Mouse (Mus musculus) lung, adult 2 months (tissue): ENCODE results near the gene 2010111I01Rik. TPM values are rescaled to one million over a fixed set of nuclear protein-coding genes. Genes with fewer than 3 reads are reported as not detected.
A peak's percentile ranks its signal among the peaks of the same experiment; 100 is the strongest.

Source experiments
- DNase-seq: peaks from one replicate; pipeline ENCODE4 v3.0.0; 2022
- H3K4me1 ChIP-seq: fragments of 200-500 bp; 2 replicates; pipeline ENCODE4 v1.6.1; 2011; ENCODE audit warnings: low read length; ENCODE audit not compliant: control insufficient read depth, insufficient read depth
- H3K4me3 ChIP-seq: fragments of 200-500 bp; replicated peaks from 2 replicates; pipeline ENCODE3; 2011; ENCODE audit warnings: low read depth, mild to moderate bottlenecking, control low read depth, low read length; ENCODE audit errors: extremely low read depth
- CTCF ChIP-seq: fragments of 200-500 bp; IDR thresholded peaks from 2 replicates; pipeline ENCODE4 v1.5.1; 2011; ENCODE audit warnings: mild to moderate bottlenecking, low read length, control low read depth; ENCODE audit not compliant: insufficient read depth
- POLR2A ChIP-seq: fragments of 200-500 bp; IDR thresholded peaks from 2 replicates; pipeline ENCODE4 v1.6.1; 2011; ENCODE audit warnings: low read depth, mild to moderate bottlenecking, control low read depth, low read length, borderline replicate concordance; ENCODE audit errors: extremely low read depth
- WGBS: fragments of 180-500 bp; shearing (Covaris S2); methylation state at CpG from one replicate; pipeline ENCODE4 v1.1.7; 2018; 5-methylcytosine and 5-hydroxymethylcytosine counted together
- polyA plus RNA-seq: library from polyadenylated mRNA; depleted of rRNA; stranded (reverse); fragments of >200 nt; gene quantifications from 2 replicates; pipeline ENCODE4 v1.2.3, GENCODE M21; 2012

2010111I01Rik gene
- polyA plus RNA-seq, 1 experiment, result 143 TPM

DNA sequence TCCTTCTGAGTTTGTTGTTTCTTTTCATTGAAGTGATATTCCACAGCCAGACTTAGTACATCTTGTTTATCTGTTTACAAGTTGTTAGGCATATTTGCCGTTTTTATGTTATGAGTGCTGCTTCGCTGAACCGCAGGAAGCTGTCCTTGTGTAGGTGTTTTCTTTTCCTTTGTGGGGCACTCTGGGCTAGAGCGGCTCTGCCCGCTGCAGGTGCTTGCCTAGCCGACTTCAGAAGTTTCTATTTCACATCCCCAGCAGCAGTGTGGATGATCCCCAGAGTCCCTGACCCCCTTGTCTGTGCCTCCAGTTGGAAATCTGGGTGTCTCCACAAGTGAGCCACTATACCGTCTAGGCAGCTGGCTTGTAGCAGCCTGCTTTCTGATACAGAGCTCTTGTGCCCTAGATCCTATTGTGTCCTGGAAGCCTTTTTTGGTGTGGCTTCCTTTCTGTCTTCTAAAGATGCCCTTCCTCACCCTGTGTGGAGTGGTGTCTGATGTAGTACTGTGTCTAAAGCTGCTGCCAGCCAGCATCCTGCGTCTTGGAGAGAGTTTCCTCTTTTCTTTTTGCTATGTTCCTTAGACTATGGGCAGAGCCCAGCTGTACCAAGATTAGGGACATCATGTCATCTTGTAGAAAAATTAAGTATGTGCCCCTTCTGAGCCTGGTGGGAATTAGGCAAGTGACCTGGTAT lies 285.2 kb downstream of the 2010111I01Rik start:
- H3K4me1 ChIP-seq, result peaks cover 58% of the 10 kb centered on the region
- 19% methylated on average over 8 of the region's 8 CpGs for WGBS
- H3K4me3 ChIP-seq, result no peak overlapping the region
- TF ChIP-seq POLR2A (no peak), CTCF (no peak)
- DNase-seq, result no peak

DNA sequence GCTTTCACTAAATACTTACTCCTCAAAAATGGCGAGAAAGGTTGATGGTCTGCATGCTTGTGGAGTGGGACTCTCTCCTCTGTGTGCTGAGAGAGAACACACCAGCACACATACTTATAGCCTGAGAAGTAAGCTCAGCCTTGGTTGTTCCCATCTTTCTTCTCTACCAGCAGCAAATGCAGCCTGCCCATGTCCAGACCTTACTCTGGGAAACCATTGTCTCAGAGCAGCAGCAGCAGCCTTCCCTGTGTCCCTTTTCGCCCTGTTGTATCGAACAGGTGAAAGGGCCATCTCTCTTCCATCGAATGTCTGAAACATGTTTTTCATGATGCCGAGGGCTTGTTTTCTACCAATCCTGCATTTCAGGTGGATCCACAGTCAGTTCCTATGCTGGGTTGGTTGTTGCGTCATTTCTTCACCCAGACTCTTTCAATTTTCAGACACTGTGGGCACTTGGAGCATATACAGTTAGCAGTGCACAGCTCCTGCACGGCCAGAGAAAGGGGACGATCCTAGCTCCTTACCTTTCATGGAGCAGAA lies 285.8 kb downstream of the 2010111I01Rik start:
- H3K4me3 ChIP-seq, result no peak overlapping the region
- WGBS, result 61% methylated on average over 8 of the region's 8 CpGs
- peaks cover 56% of the 10 kb centered on the region for H3K4me1 ChIP-seq
- TF ChIP-seq POLR2A, result no peak
- no peak for TF ChIP-seq CTCF
- no peak for DNase-seq

GRCm38 (mm10) chr13:63251118-63251889 lies 286.6 kb downstream of the 2010111I01Rik start:
- WGBS, result 39% methylated on average over 12 of the region's 12 CpGs
- no peak for DNase-seq
- peaks cover 61% of the 10 kb centered on the region for H3K4me1 ChIP-seq
- H3K4me3 ChIP-seq, result peak overlapping the region; percentile 14
- TF ChIP-seq POLR2A, result no peak
- TF ChIP-seq CTCF, result no peak

DNA sequence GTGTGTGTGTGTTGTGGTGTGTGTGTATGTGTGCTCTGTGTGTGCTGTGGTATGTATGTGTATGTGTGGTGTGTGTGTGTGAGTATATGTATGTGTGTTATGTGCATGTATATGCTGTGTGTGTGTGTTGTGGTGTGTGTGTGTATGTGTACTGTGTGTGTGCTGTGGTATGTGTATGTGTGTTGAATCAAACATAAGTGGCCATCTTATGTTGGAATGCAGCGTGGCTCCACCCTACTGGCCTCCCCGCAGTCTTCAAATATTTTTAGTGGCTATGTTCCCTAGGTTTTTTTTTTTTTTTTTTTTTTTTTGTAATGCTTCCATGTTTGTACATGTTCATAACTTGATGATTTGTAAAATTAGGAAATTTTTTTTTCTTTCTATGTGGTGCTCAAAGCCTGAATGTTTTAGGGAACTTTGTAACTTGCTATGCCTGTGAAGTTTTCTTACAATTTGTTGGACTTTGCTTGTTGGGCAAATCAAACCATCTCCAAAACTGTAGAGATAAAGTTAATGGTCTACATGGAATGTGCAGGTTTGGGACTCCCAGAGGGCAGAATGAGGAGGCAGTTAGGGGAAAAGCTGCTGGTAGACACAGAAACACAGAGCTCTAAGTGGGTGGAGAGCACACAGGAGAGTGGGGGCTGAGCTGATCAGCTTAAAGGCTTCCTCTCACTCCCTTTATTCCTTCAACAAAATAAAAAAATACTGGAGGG lies 287.8 kb downstream of the 2010111I01Rik start:
- no peak for DNase-seq
- WGBS, result 50% methylated on average over 2 of the region's 2 CpGs
- no peak for TF ChIP-seq POLR2A
- no peak overlapping the region for H3K4me3 ChIP-seq
- peaks cover 58% of the 10 kb centered on the region for H3K4me1 ChIP-seq

DNA sequence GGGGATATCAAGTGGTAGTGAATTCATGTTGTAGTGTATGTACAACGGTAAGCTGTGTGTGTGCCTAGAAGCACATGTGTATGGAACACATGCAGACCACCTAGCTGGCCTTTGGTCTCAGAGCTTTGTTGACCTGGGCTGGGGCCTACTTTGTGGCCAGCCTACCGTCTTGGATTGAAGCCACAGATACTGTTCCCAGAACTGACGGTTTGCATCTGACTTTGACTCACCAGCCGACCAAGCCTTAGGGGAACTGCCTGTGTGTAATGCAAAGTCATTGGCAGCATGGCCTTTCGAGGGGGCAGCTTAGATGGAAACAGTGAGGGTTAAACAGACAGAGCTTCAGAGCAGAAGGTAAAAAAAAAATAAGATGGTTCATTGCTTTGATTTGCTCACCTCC lies 288.5 kb downstream of the 2010111I01Rik start:
- 31% methylated on average over 5 of the region's 5 CpGs for WGBS
- TF ChIP-seq CTCF (no peak), POLR2A (no peak)
- Histone ChIP-seq H3K4me3 (no peak overlapping the region), H3K4me1 (peaks cover 57% of the 10 kb centered on the region)
- DNase-seq, result peak; percentile 14

GRCm38 (mm10) chr13:63253886-63254636 lies 289.4 kb downstream of the 2010111I01Rik start:
- Histone ChIP-seq H3K4me1 (peaks cover 64% of the 10 kb centered on the region), H3K4me3 (no peak overlapping the region)
- 53% methylated on average over 7 of the region's 7 CpGs for WGBS
- TF ChIP-seq CTCF (no peak), POLR2A (no peak)
- DNase-seq, result no peak

GRCm38 (mm10) chr13:63255519-63256011 lies 290.9 kb downstream of the 2010111I01Rik start:
- 28% methylated on average over 5 of the region's 5 CpGs for WGBS
- no peak for DNase-seq
- TF ChIP-seq CTCF (no peak), POLR2A (no peak)
- Histone ChIP-seq H3K4me1 (peaks cover 56% of the 10 kb centered on the region), H3K4me3 (no peak overlapping the region)

- WGBS, result 57% methylated on average over 6 of the region's 6 CpGs
- TF ChIP-seq CTCF (no peak), POLR2A (no peak)
- Histone ChIP-seq H3K4me3 (no peak overlapping the region), H3K4me1 (peaks cover 60% of the 10 kb centered on the region)
- peak; percentile 22 for DNase-seq
Measured at GRCm38 (mm10) chr13:63256146-63256545, 291.5 kb downstream of the 2010111I01Rik start.

DNA sequence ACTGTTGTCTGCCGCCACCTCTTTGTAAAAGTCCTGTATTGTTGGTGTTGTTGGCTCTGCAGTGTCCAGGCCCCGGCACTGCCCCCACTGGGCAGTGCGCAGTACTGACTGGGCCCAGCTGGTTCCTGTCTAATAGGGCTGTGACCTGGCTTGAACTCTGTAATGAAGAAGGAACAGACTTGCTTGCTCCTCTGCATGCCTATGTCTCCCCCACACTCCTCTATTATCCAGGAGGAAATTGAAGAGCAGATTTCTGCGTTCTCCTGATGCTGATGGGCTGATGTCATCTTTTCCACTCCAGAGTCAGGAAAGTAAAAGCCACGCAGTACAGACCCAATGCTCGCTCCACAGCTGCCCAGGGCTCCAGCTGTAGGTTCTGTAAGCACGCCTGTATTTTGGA lies 292.1 kb downstream of the 2010111I01Rik start:
- peaks cover 60% of the 10 kb centered on the region for H3K4me1 ChIP-seq
- TF ChIP-seq CTCF, result peak; percentile 60
- no peak for TF ChIP-seq POLR2A
- DNase-seq, result peak; percentile 61
- 23% methylated on average over 7 of the region's 7 CpGs for WGBS
- H3K4me3 ChIP-seq, result no peak overlapping the region
